Mouse (Mus musculus) G1E-ER4 (cell line): ENCODE measurements around the gene Exosc9. TPM values are rescaled to one million over a fixed set of nuclear protein-coding genes. Genes with fewer than 3 reads are reported as not detected.

Source experiments
- GATA1 ChIP-seq: IDR thresholded peaks from one replicate; pipeline ENCODE4 v1.8.0; 2012; ENCODE audit warnings: low read length, inconsistent platforms
- polyA plus RNA-seq: library from polyadenylated mRNA; stranded (reverse); fragments of >175 nt; gene quantifications from 2 replicates; pipeline ENCODE4 v1.2.3, GENCODE M21; 2012

Gene Exosc9
- polyA plus RNA-seq, 1 experiment: 2.4 TPM

- TF ChIP-seq GATA1: no peak
Measured at GRCm38 (mm10) chr3:36613202-36613907, 60.9 kb downstream of the Exosc9 start, which contains the start of gene Bbs7. TSS of gene Bbs7 (minus strand) at chr3:36613477.

- TF ChIP-seq GATA1: no peak
Measured at GRCm38 (mm10) chr3:36613908-36614255, 61.5 kb downstream of the Exosc9 start.

Other genes with a start within 250 kb of the Exosc9 start
- gene Anxa5, start 76.7 kb upstream of the Exosc9 start, polyA plus RNA-seq: 74.5 and 104 TPM in 2 replicates
- not detected in 2 replicates for gene 1810062G17Rik, start 76.7 kb upstream of the Exosc9 start, polyA plus RNA-seq
- not detected in 2 replicates for gene Gm11549, start 30.8 kb upstream of the Exosc9 start, polyA plus RNA-seq
- gene Ccna2, start 19.5 kb downstream of the Exosc9 start, polyA plus RNA-seq: 216 and 337 TPM in 2 replicates
- 0.58 and 0.77 TPM in 2 replicates for gene Bbs7, start 60.9 kb downstream of the Exosc9 start, polyA plus RNA-seq
- gene Trpc3, start 137.6 kb downstream of the Exosc9 start, polyA plus RNA-seq: not detected in 2 replicates